Mouse (Mus musculus) embryo, embryonic 10.5 days (tissue): ENCODE measurements at regions not wholly inside any gene's neighbourhood (a gene's known extent, or its start where the extent isn't known, plus 50 kb on each side); places are given as distances from the start of the nearest gene placed in this dataset.

Experiments used
- DNase-seq: peaks from one replicate; pipeline ENCODE4 v3.0.0-alpha.2; 2015; ENCODE audit warnings: low spot score

- no peak for DNase-seq
Observed at GRCm38 (mm10) chr17:83930401-83930800, 82.6 kb upstream of the Haao start.

DNA sequence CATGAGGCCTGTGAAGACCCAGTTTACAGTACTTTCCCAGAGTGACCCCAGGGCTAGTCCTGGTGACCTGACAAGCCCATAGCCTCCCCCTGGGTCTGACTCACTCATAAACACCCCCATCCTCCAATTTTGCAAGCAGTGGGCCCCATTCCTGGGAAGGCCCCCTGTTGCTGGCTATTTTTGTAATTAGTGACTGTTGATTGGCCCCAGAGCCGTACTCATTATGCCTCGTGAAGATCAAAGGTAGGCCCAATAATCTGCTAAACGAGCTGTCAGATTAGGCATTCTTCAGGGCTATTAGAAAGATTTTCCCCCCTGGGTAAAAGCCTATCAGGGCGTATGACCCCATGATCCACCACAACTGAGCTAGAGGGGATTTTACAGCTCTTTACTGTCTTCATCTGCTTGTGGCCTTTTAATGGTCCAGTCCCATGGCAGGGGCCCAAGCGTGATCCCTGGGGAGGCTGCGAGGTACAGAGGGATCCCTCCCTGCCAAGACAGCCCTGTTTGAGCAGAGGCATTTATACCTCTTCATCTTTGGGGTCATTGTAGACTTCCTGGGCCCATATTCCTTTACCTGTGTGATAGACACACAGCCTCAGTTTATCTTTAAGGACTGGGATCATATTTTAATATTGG, 80.1 kb upstream of the Haao start:
- DNase-seq, result no peak

DNA sequence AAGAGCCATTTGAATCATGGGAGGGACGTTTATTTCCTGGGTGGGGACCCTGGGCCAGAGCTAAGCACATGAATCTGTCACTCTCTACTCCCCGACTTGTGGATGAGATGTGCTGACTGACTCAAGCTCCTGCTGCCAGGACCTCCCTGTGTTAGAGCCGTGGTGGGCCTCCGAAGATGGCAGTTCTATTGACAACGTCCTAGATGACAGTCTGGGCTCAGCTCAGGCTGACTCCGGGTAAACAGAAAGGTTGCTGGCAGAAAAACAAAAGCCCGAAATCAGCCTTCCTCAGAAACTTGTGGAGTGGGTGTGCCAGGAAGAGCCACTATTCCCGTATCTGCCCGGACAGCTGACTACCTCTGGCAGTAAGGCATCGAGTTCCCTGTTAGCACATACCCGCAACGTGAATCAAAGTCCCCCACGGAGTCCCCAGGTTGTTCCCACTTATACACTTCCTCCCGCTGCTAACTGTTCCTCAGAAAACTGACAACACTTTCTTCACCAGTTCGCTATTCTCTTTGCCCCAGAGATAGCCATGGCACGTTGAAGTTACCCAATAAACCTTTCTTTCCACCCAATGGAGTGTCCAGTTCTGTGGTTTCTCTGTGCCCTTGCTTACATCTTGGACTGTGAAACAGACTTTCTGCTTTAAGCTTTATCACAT, 76.6 kb upstream of the Haao start:
- no peak for DNase-seq

GRCm38 (mm10) chr17:83920894-83921293, 73.1 kb upstream of the Haao start:
- no peak for DNase-seq

DNA sequence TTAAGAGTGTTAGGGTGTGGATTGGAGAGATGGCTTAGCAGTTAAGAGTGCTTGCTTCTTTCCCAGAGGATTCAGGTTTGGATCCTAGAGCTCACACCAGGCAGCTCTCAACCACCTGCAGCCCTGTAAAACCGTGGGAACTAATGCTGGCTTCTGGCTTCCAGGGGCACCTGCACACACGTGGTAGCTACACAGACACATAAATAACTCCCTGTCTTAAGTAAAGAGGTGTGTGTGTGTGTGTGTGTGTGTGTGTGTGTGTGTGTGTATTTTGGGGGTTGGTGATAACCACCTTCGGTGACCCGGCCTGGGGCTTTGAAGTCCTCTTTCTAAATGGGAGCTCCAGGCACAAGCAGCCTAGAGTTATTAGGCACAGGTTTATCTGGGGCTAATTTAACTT, 72.5 kb upstream of the Haao start:
- DNase-seq, result peak; percentile 25

DNA sequence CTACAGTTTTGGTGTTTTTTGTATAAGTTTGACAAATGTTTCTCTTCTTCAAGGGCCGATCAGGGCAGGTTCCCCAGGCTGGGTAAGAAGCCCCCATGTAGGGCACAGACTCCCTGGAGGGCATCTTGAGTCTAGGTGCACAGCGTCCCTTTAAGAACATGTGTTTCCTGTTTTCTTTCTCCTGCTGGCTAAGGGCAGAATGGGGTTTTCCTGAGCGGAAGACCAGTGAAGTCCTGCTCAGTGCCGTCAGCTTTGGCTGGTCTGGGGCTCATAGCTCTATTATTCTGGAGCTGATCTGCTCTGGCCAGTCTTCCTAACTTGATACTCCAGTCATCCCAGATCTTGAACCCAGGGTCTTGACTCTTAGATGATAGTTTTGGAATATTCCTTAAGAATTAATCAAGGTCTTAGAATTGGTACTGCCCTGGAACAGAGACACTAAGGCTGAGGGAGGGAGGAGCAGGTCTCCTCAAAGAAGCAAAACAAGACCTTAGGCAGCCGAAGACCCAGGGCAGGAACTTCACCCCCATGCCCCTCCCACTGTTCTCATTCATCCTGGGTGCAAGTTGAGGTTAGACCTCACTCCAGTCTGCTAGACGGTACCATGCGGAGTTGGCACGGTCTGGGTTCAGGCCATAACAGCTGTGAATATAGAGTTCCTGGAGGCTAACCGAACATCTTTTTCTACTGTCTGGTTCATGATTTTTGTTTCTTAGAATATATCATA, 70.8 kb upstream of the Haao start:
- peak; percentile 31 for DNase-seq

GRCm38 (mm10) chr17:83917781-83918180, 70.0 kb upstream of the Haao start:
- no peak for DNase-seq

GRCm38 (mm10) chr17:83916684-83917166, 69.0 kb upstream of the Haao start:
- DNase-seq, result peak; percentile 24

GRCm38 (mm10) chr17:83915034-83915433, 67.3 kb upstream of the Haao start:
- DNase-seq, result no peak

DNA sequence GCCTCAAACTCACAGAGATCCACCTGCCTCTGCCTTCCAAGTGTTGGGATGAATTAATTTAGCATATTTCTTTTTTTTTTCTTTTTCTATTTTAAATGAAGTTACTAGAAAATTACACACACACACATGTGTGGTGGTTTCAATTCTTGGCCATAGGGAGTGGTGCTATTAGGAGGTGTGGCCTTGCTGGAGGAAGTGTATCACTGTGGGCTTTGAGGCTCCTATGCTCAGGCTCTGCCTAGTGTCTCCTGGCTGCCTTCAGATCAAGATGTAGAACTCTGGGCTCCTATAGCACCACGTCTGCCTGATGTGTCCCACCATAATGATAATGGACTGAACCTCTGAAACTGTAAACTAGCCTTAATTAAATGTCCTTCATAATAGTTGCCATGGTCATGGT, 66.8 kb upstream of the Haao start:
- no peak for DNase-seq

- peak; percentile 77 for DNase-seq
Observed at GRCm38 (mm10) chr17:83913711-83914415, 66.1 kb upstream of the Haao start.

DNA sequence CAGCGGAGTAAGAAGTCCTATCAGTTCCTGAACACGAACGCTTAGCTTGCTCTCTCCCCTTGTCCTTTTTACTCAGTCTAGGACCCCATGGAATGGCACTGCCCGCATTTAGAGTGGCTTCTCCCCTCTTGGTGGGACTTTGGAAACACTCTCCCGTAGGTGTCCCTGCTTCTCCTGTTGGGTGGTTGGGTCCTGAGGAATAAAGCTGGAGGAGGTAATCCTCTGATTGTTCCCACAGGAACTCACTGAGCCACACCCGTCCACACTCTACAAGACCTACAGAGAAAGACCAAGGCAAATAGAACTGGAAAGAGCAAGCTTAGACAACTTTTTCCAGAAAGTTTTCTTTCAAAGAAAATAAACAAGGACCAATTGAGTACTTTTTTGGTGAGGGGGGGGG, 64.7 kb upstream of the Haao start:
- DNase-seq, result no peak

DNA sequence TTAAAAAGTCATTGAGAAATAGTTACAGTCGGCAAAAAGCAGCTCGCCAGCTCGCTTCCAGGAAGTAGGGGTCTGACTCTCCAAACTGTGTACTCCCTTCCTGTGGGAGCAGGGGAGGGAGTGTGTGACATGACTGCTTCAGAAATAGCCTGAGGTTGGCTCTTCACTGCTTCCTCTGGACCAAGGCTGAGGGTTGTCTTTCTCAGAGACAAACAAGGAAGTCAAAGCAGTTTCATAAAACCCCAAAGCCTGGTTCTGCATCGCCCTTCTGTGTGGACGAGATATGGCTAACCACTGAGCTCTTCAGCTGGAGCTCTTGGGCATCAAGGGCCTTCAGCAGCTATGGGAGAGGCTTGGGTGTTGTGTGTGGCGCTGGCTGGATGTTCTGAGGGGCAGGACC, 61.0 kb upstream of the Haao start:
- DNase-seq, result no peak

DNA sequence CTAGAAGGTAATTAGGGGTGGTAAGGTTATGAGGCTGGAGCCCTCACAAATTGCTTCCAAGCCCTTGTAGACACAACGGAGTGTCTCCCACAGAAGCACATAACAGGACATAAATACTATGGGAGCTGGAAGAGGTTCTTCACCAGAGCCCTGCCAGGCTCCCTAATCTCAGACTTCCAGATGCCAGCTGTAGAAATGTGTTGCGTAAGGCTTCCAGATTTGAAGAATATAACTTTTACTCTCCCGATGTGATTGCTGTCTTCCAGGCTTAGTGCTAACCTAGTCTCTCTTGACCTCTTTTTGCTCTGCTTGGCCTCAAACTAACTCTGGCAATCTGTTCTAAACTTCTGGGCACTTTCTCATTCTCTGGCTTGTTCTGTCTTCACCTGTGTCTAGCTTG, 59.8 kb upstream of the Haao start:
- DNase-seq, result no peak

DNA sequence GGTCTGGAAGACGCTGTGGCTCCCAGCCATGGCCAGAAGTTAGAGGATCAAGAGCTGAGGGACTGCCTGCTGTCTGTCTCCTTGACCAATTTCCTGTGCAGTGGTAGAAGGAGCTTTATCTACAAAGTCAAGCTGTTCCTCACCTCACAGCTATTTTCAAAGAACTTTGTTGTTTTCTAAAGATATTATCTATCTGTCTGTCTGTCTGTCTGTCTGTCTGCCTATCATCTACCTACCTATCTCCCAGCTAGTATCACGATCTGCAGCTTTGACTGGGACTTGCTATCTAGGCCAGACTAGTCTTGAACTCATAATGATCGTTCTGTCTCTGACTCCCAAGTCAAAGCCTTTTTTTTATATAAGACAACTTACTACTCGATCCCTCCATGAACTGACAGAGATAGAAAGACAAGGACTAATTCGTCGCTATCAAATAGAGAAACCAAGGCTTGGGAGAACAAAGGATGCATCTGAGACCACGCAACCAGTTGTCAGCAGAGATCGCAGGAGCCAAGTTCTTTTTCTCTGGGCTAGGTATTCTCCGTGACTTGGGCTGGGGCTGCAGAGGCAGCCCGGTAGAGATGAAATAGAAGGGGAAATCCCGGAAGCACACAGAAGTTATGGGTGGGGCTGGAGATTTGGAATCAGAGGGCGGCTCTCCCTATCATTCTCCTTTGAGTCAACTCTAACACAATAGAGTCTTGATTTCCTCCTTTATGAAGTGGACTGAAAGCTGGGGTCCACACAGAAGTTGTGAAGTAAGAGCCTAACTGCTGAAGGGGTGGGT, 59.2 kb upstream of the Haao start:
- DNase-seq, result no peak

- DNase-seq, result peak; percentile 93
Observed at GRCm38 (mm10) chr17:83903467-83903866, 55.7 kb upstream of the Haao start.

DNA sequence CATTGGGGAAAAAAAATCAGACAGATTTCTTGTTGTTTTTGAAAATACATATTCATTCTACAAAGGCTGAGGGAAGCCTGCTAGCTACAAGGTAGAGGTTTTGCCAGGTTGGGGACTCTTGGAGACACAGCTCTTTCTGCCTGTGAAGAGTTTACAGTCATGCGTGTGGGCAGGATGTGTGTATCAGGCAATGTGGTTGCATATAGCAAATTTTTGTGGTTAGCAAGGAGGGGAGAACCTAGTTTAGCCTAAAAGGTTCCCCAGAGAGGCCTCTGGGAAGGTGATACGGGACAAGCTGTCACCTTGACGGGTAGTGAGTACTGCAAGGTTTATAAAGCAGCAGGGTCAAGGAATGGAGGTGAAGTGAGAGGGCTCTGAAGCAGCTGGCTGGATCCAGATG, 54.8 kb upstream of the Haao start:
- no peak for DNase-seq

DNA sequence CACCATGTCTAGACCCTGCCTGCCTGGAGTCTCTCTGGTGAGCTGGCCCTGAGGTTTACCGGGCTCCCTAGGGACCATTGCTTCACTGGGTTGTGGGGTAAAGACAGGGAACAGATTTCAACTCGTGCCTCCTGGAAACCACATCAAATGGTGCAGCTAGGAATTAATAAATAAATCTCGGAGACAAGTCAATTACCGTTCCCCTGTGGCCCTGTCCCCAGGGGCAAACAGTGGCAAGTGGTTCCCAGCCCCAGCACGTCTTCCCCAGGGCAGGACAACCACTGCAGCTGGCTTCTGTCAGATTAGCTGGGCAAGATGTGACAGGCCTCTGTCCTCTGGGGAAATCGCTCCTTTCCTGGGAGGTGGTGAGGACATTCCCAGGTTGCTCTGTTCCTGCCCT, 54.3 kb upstream of the Haao start:
- DNase-seq, result no peak

DNA sequence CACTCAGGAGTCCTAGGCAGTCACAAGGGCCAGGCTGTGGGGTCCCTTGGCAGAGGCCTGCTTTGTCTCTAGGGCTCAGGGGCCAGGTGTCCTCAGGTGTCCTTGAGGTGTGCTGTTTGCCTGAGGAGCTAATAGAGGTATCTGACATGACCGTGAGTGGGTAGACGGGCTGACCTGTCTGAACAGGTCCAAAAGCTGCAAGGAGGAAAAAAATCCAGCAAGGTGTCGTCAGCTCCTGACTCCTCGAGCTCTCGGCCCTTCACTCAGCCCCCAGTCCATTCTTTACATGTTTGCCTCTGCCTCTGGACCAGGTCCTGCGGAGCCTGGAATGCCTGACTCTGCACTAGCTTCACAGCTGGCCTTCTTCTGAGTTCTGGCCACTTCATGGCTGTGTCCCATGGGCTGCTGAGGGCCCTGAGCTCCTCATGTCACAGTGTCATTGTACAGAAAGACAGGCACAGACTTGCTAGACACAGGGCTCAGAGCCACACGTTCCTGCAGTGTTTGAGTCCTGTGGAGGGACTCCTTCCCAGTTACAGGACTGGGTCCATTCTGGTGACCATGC, 51.9 kb upstream of the Haao start:
- DNase-seq, result no peak

DNA sequence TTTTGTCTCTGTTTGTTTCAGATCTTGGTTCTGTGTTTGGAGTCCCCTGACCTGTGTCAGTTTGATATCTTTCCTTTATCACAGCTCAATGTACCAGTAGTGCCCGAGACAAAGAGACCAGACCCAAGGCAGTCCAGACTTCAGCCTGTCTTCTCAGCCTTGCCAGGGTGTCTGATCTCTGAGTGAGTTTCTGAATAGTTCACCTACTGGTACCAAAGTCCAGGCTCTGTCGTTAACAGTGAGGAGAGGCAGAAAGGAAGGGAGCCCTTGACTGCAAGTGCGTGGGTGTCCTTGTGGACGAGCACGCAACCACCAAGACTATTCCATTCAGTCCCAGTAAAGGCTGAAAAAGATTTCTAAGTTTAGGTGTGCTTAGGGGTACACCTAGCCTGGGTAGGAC, 50.8 kb upstream of the Haao start:
- no peak for DNase-seq
